Mouse (Mus musculus): ENCODE measurements around the gene Lgi2. TPM values are rescaled to one million over a fixed set of nuclear protein-coding genes. Genes with fewer than 3 reads are reported as not detected.

Lgi2 gene
- 3.5 and 4.6 TPM in 2 replicates for polyA plus RNA-seq (2015; fragmentation: Nextera tagmentation; extraction: Ambion mirVana)

DNA sequence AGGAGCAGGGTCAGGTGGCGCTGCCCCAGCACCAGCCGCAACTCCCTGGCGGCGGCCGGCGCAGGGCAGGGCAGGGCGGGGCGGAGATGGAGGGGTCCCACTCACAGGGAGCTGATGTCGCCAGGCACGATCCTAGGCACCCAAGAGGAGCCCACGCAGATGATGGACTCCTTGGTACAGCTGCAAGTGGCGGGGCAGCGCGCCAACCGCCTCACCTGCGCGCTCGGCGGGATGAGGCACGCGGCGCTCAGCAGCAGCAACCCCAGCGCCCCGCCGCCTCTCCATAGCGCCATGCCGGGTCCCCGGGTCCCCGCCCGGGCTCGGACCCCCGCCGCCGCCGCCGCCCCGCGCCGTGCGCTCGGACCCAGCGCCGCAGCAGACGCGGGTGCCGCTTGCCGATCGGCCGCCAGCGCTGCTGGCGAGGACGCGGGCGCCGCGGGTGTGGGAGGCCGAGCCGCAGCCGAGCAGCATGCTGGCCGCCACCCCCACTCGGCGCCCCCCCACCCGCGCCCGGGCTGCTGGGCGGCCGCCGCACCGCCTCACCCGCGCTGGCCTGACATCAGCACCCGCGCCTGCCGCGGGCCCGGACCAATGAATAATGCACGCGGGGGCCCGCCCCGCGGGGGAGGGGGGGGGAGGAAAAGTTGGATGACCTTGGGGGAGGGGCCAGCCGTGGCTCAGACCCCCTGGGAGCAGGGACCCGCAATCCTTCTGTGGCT, at the start of gene Lgi2:
Lgi2 (minus strand) TSS at position 650 of the 719 bp plus-strand sequence.
- peaks cover 22% of the 10 kb centered on the region for H3K4me1 ChIP-seq
- no peaks in the 10 kb centered on the region for H3K36me3 ChIP-seq
- H3K4me3 ChIP-seq (replicated peaks) = peak within 1 kb of the TSS; percentile 67
- peaks cover 24% of the 10 kb centered on the region for H3K27me3 ChIP-seq
- peak; percentile 80 for ATAC-seq (replicated peaks; ENCODE audit: low FRiP score)
- peak within 1 kb of the TSS; percentile 59 for H3K9ac ChIP-seq
- peaks cover 4% of the 10 kb centered on the region; the same call in 1 of the 2 replicates for H3K9me3 ChIP-seq (replicated peaks)
- H3K4me2 ChIP-seq = peak within 1 kb of the TSS; percentile 98
- H3K27ac ChIP-seq = no peak within 1 kb of the TSS
- under 1% methylated on average over 63 of the region's 83 CpGs for WGBS

DNA sequence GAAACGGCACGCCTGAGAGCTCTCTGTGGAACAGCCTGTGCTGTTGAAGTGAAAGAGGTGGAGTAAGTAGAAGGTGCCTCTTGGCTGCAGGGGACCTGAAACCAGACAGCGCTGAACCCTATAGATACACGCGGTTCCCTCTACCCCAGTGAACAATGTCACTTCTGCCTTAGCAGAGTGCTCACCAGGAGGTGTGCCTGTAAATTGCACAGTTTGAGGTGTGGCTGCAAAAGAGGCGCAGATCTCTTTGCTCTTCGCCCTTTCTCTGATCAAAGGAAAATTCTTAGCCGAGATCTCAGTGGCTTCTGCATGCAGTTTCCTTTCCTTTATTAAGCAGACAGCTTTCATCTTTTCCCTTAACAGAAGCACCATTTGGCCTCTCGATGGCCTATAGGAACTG, 49.2 kb upstream of the Lgi2 start:
- WGBS = 50% methylated on average over 9 of the region's 9 CpGs
- H3K9ac ChIP-seq = no peak overlapping the region
- peaks cover 30% of the 10 kb centered on the region for H3K4me1 ChIP-seq
- ATAC-seq (replicated peaks; ENCODE audit: low FRiP score) = no peak
- no peak overlapping the region for H3K4me2 ChIP-seq
- no peak overlapping the region for H3K4me3 ChIP-seq (replicated peaks)
- H3K9me3 ChIP-seq (replicated peaks) = no peaks in the 10 kb centered on the region
- H3K36me3 ChIP-seq = no peaks in the 10 kb centered on the region
- no peak overlapping the region for H3K27ac ChIP-seq
- peaks cover 4% of the 10 kb centered on the region for H3K27me3 ChIP-seq

DNA sequence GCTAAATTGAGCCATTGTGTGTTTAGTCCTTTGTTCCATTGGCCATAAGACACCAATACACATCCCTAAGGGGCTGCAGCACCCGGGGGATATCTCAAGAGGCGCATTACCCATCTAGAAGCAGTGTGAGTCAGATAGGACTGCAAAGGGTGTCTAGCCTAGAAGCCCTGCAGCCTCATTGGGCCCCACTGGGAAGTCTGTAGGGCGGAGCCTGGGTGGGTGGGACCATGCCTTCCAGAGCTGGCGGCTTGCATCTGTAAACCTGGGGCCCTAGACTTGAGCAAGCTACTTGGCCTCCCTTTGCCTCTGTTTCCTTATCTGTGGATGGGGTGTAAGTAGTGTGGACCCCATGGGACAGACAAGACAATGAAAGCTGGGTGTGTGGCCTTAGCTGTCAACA, 48.4 kb upstream of the Lgi2 start:
- Histone ChIP-seq H3K9ac (no peak overlapping the region), H3K27ac (no peak overlapping the region), H3K4me2 (no peak overlapping the region), H3K27me3 (peaks cover 4% of the 10 kb centered on the region), H3K36me3 (no peaks in the 10 kb centered on the region), H3K9me3 (replicated peaks) (no peaks in the 10 kb centered on the region), H3K4me3 (replicated peaks) (no peak overlapping the region), H3K4me1 (peaks cover 30% of the 10 kb centered on the region)
- ATAC-seq (replicated peaks; ENCODE audit: low FRiP score) = no peak
- 84% methylated on average over 4 of the region's 4 CpGs for WGBS

DNA sequence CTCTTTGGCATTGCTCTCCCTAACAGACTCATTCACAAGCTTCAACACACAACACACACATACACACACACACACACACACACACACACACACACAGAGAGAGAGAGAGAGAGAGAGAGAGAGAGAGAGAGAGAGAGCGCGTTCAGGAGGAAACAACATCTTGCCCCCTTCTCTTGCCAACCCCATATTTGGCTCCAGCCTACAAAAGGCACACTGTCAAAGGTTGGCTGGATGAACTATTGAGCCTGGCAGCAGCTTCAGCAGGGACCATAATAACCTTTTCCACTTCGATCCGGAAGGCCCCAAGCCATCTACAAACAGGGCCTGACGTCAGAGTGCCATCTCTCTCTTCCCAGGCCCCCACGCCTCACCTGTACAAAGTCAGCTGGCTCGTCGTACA, 46.5 kb upstream of the Lgi2 start:
- H3K36me3 ChIP-seq = no peaks in the 10 kb centered on the region
- H3K27me3 ChIP-seq = peaks cover 3% of the 10 kb centered on the region
- no peaks in the 10 kb centered on the region for H3K9me3 ChIP-seq (replicated peaks)
- 88% methylated on average over 8 of the region's 8 CpGs for WGBS
- H3K4me1 ChIP-seq = peaks cover 15% of the 10 kb centered on the region
- no peak overlapping the region for H3K4me2 ChIP-seq
- ATAC-seq (replicated peaks; ENCODE audit: low FRiP score) = no peak
- H3K27ac ChIP-seq = no peak overlapping the region
- H3K4me3 ChIP-seq (replicated peaks) = no peak overlapping the region
- H3K9ac ChIP-seq = no peak overlapping the region

DNA sequence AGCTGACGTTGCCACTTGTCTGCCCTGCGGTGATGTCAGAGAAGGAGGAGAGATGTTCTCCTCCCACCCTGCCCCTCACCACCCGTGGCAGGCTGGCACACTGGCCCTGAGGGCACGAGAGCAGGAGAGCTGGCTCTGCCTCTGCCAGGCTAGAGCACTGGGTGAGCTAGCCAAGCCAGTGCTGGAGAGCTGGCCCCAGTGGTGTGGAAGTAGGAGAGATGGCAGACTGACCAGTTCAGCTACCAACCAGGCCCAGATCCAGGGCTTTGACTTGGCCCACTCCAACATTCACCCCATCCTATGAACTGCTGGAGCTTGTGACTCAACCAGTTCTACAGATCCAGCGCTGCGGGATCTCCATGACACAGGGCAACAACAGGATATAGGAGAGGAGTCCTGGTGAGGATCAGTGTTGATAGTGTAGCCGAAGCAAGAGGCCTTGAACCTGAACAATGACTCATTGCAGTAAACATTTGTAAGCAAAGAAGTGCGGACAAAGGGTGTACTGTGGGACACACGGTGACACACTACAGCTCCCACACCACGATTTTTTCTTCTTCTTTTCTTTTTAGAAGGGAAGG, 45.1 kb upstream of the Lgi2 start:
- 78% methylated on average over 10 of the region's 10 CpGs for WGBS
- peaks cover 7% of the 10 kb centered on the region for H3K4me1 ChIP-seq
- H3K9me3 ChIP-seq (replicated peaks) = no peaks in the 10 kb centered on the region
- no peak overlapping the region for H3K4me3 ChIP-seq (replicated peaks)
- H3K27me3 ChIP-seq = no peaks in the 10 kb centered on the region
- no peak overlapping the region for H3K4me2 ChIP-seq
- no peak for ATAC-seq (replicated peaks; ENCODE audit: low FRiP score)
- no peak overlapping the region for H3K27ac ChIP-seq
- no peak overlapping the region for H3K9ac ChIP-seq
- H3K36me3 ChIP-seq = no peaks in the 10 kb centered on the region

DNA sequence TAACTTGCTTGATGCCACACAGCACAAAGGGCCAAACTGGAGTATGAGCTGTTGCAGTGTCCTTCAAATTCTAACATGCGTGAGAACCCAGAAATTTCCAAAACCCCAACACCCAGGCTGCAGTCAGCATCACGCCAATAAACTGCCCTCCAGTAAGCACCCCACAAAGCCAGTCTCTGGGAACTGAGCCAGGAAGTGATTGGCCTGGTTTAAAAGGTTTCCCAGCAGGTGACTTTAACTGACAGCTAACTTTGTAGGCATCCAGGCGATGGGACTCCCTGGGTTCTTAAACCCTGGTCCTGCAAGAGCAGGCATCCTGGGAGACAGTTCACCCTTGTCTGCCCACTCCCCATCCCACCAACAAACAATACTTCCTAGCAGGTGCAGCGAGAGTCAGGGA, 44.0 kb upstream of the Lgi2 start:
- Histone ChIP-seq H3K9me3 (replicated peaks) (no peaks in the 10 kb centered on the region), H3K27ac (no peak overlapping the region), H3K9ac (no peak overlapping the region), H3K4me2 (no peak overlapping the region), H3K27me3 (no peaks in the 10 kb centered on the region), H3K4me1 (no peaks in the 10 kb centered on the region), H3K4me3 (replicated peaks) (no peak overlapping the region), H3K36me3 (no peaks in the 10 kb centered on the region)
- no peak for ATAC-seq (replicated peaks; ENCODE audit: low FRiP score)
- WGBS = 76% methylated on average over 4 of the region's 4 CpGs

DNA sequence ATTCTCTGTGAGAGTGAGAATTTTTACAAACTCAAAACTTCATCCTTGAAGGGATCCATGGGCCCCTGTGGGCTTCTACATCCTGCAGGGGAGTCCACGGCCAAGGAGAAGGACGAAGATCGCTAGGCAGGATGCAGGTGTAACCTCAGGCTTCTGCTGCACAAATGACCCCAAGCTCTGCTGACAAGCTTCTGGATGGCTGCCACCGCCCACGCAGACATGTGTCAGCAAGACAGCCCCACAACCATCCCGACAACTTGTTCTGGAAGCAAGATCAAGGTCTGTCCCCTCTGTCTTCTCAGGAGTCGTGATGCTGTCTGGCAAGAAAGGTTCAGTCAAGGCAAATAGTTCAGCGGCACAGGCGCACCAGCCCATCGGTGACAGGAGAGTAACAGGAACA, 43.4 kb upstream of the Lgi2 start:
- H3K36me3 ChIP-seq = no peaks in the 10 kb centered on the region
- no peak for ATAC-seq (replicated peaks; ENCODE audit: low FRiP score)

DNA sequence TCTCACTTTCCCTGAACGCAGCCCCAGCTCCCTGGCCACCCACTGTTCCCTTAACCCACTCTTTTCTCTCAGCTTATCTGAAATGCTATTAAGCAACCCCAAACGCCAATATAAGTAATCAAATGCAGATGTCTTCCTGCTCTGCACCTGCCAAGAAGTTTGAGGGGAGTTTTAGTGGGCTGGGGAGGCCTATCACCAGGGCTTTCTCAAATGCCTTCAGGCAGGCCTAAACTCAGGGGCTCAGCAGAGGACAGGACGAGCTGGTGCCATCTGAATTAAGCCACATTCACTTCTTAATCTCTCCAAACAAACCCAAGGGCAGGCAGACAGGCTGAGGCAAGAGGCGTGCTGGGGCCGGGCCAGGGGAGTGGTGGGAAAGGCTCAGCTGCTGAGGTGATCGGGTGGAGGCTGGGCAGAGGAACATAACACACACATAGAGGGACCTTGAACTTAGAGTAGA, 38.4 kb upstream of the Lgi2 start:
- H3K4me3 ChIP-seq (replicated peaks) = no peak overlapping the region
- H3K9me3 ChIP-seq (replicated peaks) = no peaks in the 10 kb centered on the region
- no peaks in the 10 kb centered on the region for H3K36me3 ChIP-seq
- no peak overlapping the region for H3K9ac ChIP-seq
- H3K4me1 ChIP-seq = no peaks in the 10 kb centered on the region
- H3K27ac ChIP-seq = no peak overlapping the region
- no peak for ATAC-seq (replicated peaks; ENCODE audit: low FRiP score)
- no peak overlapping the region for H3K4me2 ChIP-seq
- WGBS = 67% methylated on average over 6 of the region's 6 CpGs
- H3K27me3 ChIP-seq = no peaks in the 10 kb centered on the region

More for the DNA sequence above, 43.4 kb upstream of the Lgi2 start:
- Histone ChIP-seq H3K9me3 (replicated peaks) (no peaks in the 10 kb centered on the region), H3K27me3 (no peaks in the 10 kb centered on the region), H3K4me2 (no peak overlapping the region), H3K9ac (no peak overlapping the region), H3K4me1 (no peaks in the 10 kb centered on the region), H3K4me3 (replicated peaks) (no peak overlapping the region), H3K27ac (no peak overlapping the region)
- WGBS = 61% methylated on average over 10 of the region's 10 CpGs

DNA sequence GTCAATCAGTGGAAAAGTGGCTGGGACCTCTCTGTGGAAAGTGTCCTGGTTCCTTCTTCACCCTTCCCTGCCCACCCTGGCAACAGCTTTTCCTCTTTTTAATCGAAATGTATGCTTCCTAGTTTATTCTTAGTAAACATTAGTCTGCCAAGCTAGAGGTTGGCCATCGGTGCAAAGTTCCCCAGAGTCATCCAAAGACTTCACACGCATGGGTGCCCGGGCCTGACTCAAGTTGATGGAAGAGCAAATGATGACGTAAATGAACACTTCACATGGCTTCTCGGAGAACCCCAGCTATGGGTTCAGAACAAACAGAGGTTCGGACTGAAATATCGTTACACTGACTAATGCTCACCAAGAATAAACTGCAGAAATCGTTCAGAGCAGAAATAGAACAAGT, 24.4 kb upstream of the Lgi2 start:
- H3K4me1 ChIP-seq = no peaks in the 10 kb centered on the region
- 78% methylated on average over 9 of the region's 9 CpGs for WGBS

DNA sequence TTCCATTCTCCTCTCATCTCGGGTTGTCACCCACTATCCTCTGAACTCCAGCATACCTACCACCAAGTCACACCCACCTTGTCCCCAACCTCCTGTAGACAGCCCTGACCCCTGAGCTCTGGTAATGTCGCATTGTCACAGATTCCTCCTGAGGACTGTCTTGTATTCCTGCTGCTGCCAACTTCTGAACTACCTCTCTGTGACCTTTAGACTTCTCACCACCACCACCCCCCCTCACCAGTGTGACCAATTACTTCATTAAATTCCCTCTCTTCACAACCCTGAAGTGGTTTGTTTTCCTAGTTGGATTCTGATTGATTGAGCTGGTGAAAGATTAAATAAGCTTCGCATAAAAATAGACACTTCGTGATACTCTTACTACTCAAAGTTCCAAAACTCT, 22.4 kb upstream of the Lgi2 start:
- Histone ChIP-seq H3K9ac (no peak overlapping the region), H3K4me2 (no peak overlapping the region), H3K4me3 (replicated peaks) (no peak overlapping the region), H3K27ac (no peak overlapping the region), H3K27me3 (no peaks in the 10 kb centered on the region), H3K4me1 (no peaks in the 10 kb centered on the region), H3K36me3 (no peaks in the 10 kb centered on the region), H3K9me3 (replicated peaks) (no peaks in the 10 kb centered on the region)
- 0 out of 2 replicates have a peak, but pooled peaks have one; percentile 33 for ATAC-seq (replicated peaks; ENCODE audit: low FRiP score)
- 80% methylated on average over 4 of the region's 4 CpGs for WGBS

More for the DNA sequence above, 24.4 kb upstream of the Lgi2 start:
- Histone ChIP-seq H3K9me3 (replicated peaks) (no peaks in the 10 kb centered on the region), H3K9ac (no peak overlapping the region), H3K27me3 (no peaks in the 10 kb centered on the region), H3K27ac (no peak overlapping the region), H3K36me3 (no peaks in the 10 kb centered on the region), H3K4me3 (replicated peaks) (no peak overlapping the region), H3K4me2 (no peak overlapping the region)
- ATAC-seq (replicated peaks; ENCODE audit: low FRiP score) = no peak

DNA sequence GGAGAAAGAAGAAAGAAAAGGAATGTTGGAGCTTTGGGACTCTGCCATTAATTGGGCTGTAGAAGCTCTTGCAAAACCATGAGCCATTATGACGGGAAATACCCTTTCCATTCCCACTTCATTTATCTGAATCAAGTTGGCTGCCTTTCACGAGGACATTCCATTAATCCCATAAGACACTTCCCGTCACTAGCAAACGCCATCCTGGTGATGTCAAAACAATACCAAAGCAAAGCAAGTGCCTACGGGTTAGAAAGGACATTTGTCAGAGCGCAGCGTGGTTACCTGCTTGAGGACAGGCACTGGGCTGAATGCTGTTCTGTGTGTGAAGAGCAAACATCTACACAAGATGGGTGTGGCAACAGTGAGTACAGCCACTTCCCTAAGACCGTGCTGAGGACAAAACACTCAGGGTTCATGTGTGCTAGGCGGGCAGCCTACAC, 21.1 kb upstream of the Lgi2 start:
- Histone ChIP-seq H3K27me3 (no peaks in the 10 kb centered on the region), H3K36me3 (no peaks in the 10 kb centered on the region), H3K9me3 (replicated peaks) (no peaks in the 10 kb centered on the region), H3K9ac (no peak overlapping the region), H3K27ac (no peak overlapping the region), H3K4me2 (no peak overlapping the region), H3K4me1 (no peaks in the 10 kb centered on the region), H3K4me3 (replicated peaks) (no peak overlapping the region)
- WGBS = 85% methylated on average over 9 of the region's 9 CpGs
- no peak; the same call in 1 of the 2 replicates for ATAC-seq (replicated peaks; ENCODE audit: low FRiP score)

DNA sequence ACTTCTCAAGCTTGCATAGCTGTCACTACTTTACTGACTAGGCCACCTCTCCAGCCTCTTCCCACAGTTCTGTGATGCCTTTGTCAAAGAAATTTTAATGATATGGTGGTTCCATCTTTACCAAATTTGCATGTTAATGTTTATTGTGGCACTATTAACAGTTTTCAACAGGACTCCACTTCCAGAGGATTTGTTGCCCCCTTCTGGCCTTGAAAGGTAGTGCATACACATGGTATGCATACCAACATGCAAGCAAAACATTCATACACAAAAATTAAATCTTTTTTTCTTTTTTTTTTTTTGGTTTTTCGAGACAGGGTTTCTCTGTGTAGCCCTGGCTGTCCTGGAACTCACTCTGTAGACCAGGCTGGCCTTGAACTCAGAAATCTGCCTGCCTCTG, 6.3 kb upstream of the Lgi2 start:
- no peaks in the 10 kb centered on the region for H3K27me3 ChIP-seq

More for the DNA sequence above, 6.3 kb upstream of the Lgi2 start:
- Histone ChIP-seq H3K4me2 (no peak overlapping the region), H3K4me3 (replicated peaks) (no peak overlapping the region), H3K9me3 (replicated peaks) (peaks cover 9% of the 10 kb centered on the region; the same call in 1 of the 2 replicates), H3K36me3 (no peaks in the 10 kb centered on the region), H3K27ac (no peak overlapping the region), H3K9ac (no peak overlapping the region), H3K4me1 (peaks cover 3% of the 10 kb centered on the region; the same call in 1 of the 2 replicates)
- no peak for ATAC-seq (replicated peaks; ENCODE audit: low FRiP score)
- WGBS = 46% methylated on average over 1 of the region's 1 CpGs
